In genomic region chr1:185454144-185454543, GRCm38 (mm10) we compare ENCODE assay signal across 9 mouse cellular contexts. TPM values are rescaled to one million over a fixed set of nuclear protein-coding genes. Genes with fewer than 3 reads are reported as not detected.
A peak's percentile ranks its signal among the peaks of the same experiment; 100 is the strongest.
DNase-seq lines count a peak whose midpoint lies in the region; ATAC-seq and TF ChIP-seq lines count a peak whose summit lies in the region.
"Had no signal": no experiment of that assay in that cellular context is flagged by ENCODE, and none has a peak within 500 bp of the region (broad histone marks: within the 10 kb centered on the region; RNA-seq: fewer than 3 reads in every experiment).

No protein-coding gene starts in this region.

- H3K9me3 ChIP-seq in lung, embryonic 14.5 days (ENCODE audit: low read depth, low read length) = no peaks in the 10 kb centered on the region
- H3K9me3 ChIP-seq in forebrain, embryonic 13.5 days (replicated peaks) = no peaks in the 10 kb centered on the region
- H3K9me3 ChIP-seq in limb, embryonic 15.5 days = no peaks in the 10 kb centered on the region
- no peaks in the 10 kb centered on the region for H3K9me3 ChIP-seq in stomach, embryonic 15.5 days

- no peak for ATAC-seq in lung, embryonic 14.5 days (ENCODE audit: insufficient read depth)
- ATAC-seq in forebrain, embryonic 13.5 days = peak; percentile 9
- no peak for ATAC-seq in limb, embryonic 15.5 days (ENCODE audit: insufficient number of reproducible peaks, low FRiP score, low TSS enrichment, low read depth)
- no peak for ATAC-seq in stomach, embryonic 15.5 days (ENCODE audit: insufficient read depth, low FRiP score, low read depth)

- H3K27me3 ChIP-seq in lung, embryonic 14.5 days (ENCODE audit: insufficient read depth, low read length) = peaks cover 33% of the 10 kb centered on the region
- H3K27me3 ChIP-seq in forebrain, embryonic 13.5 days = peaks cover 18% of the 10 kb centered on the region; the same call in 1 of the 2 replicates
- H3K27me3 ChIP-seq in limb, embryonic 15.5 days = peaks cover 48% of the 10 kb centered on the region
- H3K27me3 ChIP-seq in stomach, embryonic 15.5 days (replicated peaks) = peaks cover 26% of the 10 kb centered on the region

- 0 out of 2 replicates have a peak overlapping the region, but pooled peaks have one; percentile 47 for H3K4me3 ChIP-seq in lung, embryonic 14.5 days (ENCODE audit: low read depth, low read length)
- peak overlapping the region; percentile 66 for H3K4me3 ChIP-seq in forebrain, embryonic 13.5 days
- H3K4me3 ChIP-seq in limb, embryonic 15.5 days = peak overlapping the region; percentile 51
- H3K4me3 ChIP-seq in stomach, embryonic 15.5 days (replicated peaks) = peak overlapping the region; percentile 47; the same call in 1 of the 2 replicates

- no peak overlapping the region for H3K27ac ChIP-seq in lung, embryonic 14.5 days (ENCODE audit: low read depth)
- H3K27ac ChIP-seq in forebrain, embryonic 13.5 days = peak overlapping the region; percentile 31; the same call in 1 of the 2 replicates
- H3K27ac ChIP-seq in limb, embryonic 15.5 days = no peak overlapping the region
- H3K27ac ChIP-seq in stomach, embryonic 15.5 days = no peak overlapping the region

- H3K4me2 ChIP-seq in lung, embryonic 14.5 days = peak overlapping the region; percentile 93
- peak overlapping the region; percentile 95 for H3K4me2 ChIP-seq in forebrain, embryonic 13.5 days
- peak overlapping the region; percentile 99 for H3K4me2 ChIP-seq in limb, embryonic 15.5 days
- H3K4me2 ChIP-seq in stomach, embryonic 15.5 days = peak overlapping the region; percentile 94

- intact Hi-C loops in left cerebral cortex, postnatal 25 days (cut with DNase I) = no loop called here

- H3K4me1 ChIP-seq in lung, embryonic 14.5 days (ENCODE audit: insufficient read depth) = no peaks in the 10 kb centered on the region
- H3K4me1 ChIP-seq in forebrain, embryonic 13.5 days = peaks cover 10% of the 10 kb centered on the region; the same call in 1 of the 2 replicates
- H3K4me1 ChIP-seq in limb, embryonic 15.5 days = peaks cover 13% of the 10 kb centered on the region
- peaks cover 13% of the 10 kb centered on the region for H3K4me1 ChIP-seq in stomach, embryonic 15.5 days

- no peak for TF ChIP-seq CTCF in lung, embryonic 14.5 days (IDR thresholded peaks at IDR 0.05; ENCODE audit: low read depth)

- DNase-seq in lung, embryonic 14.5 days = no peak
- no peak for DNase-seq in lung, postnatal 36 days
- DNase-seq in embryo, embryonic 10.5 days (ENCODE audit: low spot score) = no peak
- no peak for DNase-seq in layer of hippocampus, postnatal 25 days (ENCODE audit: extremely low spot score in 1 of 2, low spot score in 1 of 2)
- no peak for DNase-seq in left cerebral cortex, postnatal 25 days (ENCODE audit: low spot score in 2 of 2)

- no peaks in the 10 kb centered on the region for H3K36me3 ChIP-seq in lung, embryonic 14.5 days (ENCODE audit: insufficient read depth)
- H3K36me3 ChIP-seq in forebrain, embryonic 13.5 days (ENCODE audit: poor library complexity, severe bottlenecking) = no peaks in the 10 kb centered on the region
- H3K36me3 ChIP-seq in limb, embryonic 15.5 days = no peaks in the 10 kb centered on the region
- H3K36me3 ChIP-seq in stomach, embryonic 15.5 days = no peaks in the 10 kb centered on the region

- H3K9ac ChIP-seq in lung, embryonic 14.5 days = no peak overlapping the region
- H3K9ac ChIP-seq in forebrain, embryonic 13.5 days = no peak overlapping the region; the same call in 1 of the 2 replicates
- no peak overlapping the region for H3K9ac ChIP-seq in limb, embryonic 15.5 days
- no peak overlapping the region for H3K9ac ChIP-seq in stomach, embryonic 15.5 days

- WGBS in lung, embryonic 14.5 days = 49% methylated on average over 4 of the region's 4 CpGs
- 32% methylated on average over 4 of the region's 4 CpGs for WGBS in forebrain, embryonic 13.5 days
- 52% methylated on average over 4 of the region's 4 CpGs for WGBS in limb, embryonic 15.5 days
- WGBS in stomach, embryonic 15.5 days = 57% methylated on average over 4 of the region's 4 CpGs

RNA-seq across cellular contexts. Expression of gene Slc30a10, which starts 0.5 kb away (rescaled TPM):
- 0.09 TPM in 1 of 2 replicates, not detected in the other for polyA plus RNA-seq in lung, embryonic 14.5 days (2014; fragmentation: Nextera tagmentation; extraction: Ambion mirVana)
- 8.2 and 10.5 TPM in 2 replicates for polyA plus RNA-seq in forebrain, embryonic 13.5 days (2015; fragmentation: Nextera tagmentation; extraction: Ambion mirVana)
- 0.22 and 0.45 TPM in 2 replicates for polyA plus RNA-seq in limb, embryonic 15.5 days (2015; fragmentation: Nextera tagmentation; extraction: Ambion mirVana)
- 1.4 and 1.6 TPM in 2 replicates for polyA plus RNA-seq in stomach, embryonic 15.5 days (2015; fragmentation: Nextera tagmentation; extraction: Ambion mirVana)
- 10 to 100 TPM in 1 of 2 experiments, 1 to 10 TPM in 1; 9.5 to 10.6 TPM for total RNA-seq in layer of hippocampus, postnatal 25 days (2021)
- total RNA-seq in left cerebral cortex, postnatal 25 days (2021) = 10 to 100 TPM; 10.4 to 10.5 TPM
- total RNA-seq: hematopoietic stem cell, adult 5-6 weeks had no signal
